ENCODE assay signal across 8 mouse cellular contexts in genomic region chr10:4709915-4710314, GRCm38 (mm10).
A peak's percentile ranks its signal among the peaks of the same experiment; 100 is the strongest.
DNase-seq lines count a peak whose midpoint lies in the region; ATAC-seq and TF ChIP-seq lines count a peak whose summit lies in the region.

No protein-coding gene starts in this region.

- H3K36me3 ChIP-seq in heart, embryonic 10.5 days, result no peaks in the 10 kb centered on the region
- no peaks in the 10 kb centered on the region for H3K36me3 ChIP-seq in embryonic facial prominence, embryonic 13.5 days

- DNase-seq in heart, embryonic 10.5 days (ENCODE audit: low spot score), result peak; percentile 73
- no peak for DNase-seq in heart, adult 9 months (ENCODE audit: low spot score in 2 of 2)
- DNase-seq in heart, postnatal 14 days, result peak; percentile 22 to 23
- DNase-seq in layer of hippocampus, adult 2 months (ENCODE audit: low spot score in 2 of 2), result no peak
- DNase-seq in lung, postnatal 25 days (ENCODE audit: low spot score), result peak; percentile 3
- DNase-seq in right cerebral cortex, adult 18-20 months, result peak; percentile 5
- DNase-seq in spleen, adult 12 weeks (ENCODE audit: low spot score), result no peak

- H3K4me1 ChIP-seq in heart, embryonic 10.5 days, result peaks cover 17% of the 10 kb centered on the region
- peaks cover 18% of the 10 kb centered on the region for H3K4me1 ChIP-seq in embryonic facial prominence, embryonic 13.5 days

- H3K4me3 ChIP-seq in heart, embryonic 10.5 days, result peak overlapping the region; percentile 58
- H3K4me3 ChIP-seq in embryonic facial prominence, embryonic 13.5 days, result peak overlapping the region; percentile 34
- peak overlapping the region; percentile 47 for H3K4me3 ChIP-seq in layer of hippocampus, adult 2 months

- ATAC-seq in embryonic facial prominence, embryonic 13.5 days (ENCODE audit: insufficient number of reproducible peaks, insufficient read depth, low FRiP score, low TSS enrichment, low read depth), result no peak

- intact Hi-C loops in heart, postnatal 14 days (cut with DNase I), result no loop called here

- H3K4me2 ChIP-seq in embryonic facial prominence, embryonic 13.5 days, result peak overlapping the region; percentile 62

- WGBS in heart, embryonic 10.5 days, result 3% methylated on average over 15 of the region's 15 CpGs
- 2% methylated on average over 15 of the region's 15 CpGs for WGBS in embryonic facial prominence, embryonic 13.5 days

- peak overlapping the region; percentile 52; the same call in 1 of the 2 replicates for H3K9ac ChIP-seq in embryonic facial prominence, embryonic 13.5 days

- H3K27ac ChIP-seq in heart, embryonic 10.5 days, result peak overlapping the region; percentile 62; the same call in 1 of the 2 replicates
- H3K27ac ChIP-seq in embryonic facial prominence, embryonic 13.5 days, result no peak overlapping the region
- H3K27ac ChIP-seq in layer of hippocampus, adult 2 months, result no peak overlapping the region

- TF ChIP-seq CTCF in layer of hippocampus, adult 2 months (conservative IDR thresholded peaks at IDR 0.05), result no peak

- no peaks in the 10 kb centered on the region for H3K9me3 ChIP-seq in heart, embryonic 10.5 days
- H3K9me3 ChIP-seq in embryonic facial prominence, embryonic 13.5 days, result no peaks in the 10 kb centered on the region

- peaks cover 32% of the 10 kb centered on the region for H3K27me3 ChIP-seq in heart, embryonic 10.5 days (ENCODE audit: insufficient read depth, poor library complexity, severe bottlenecking)
- peaks cover 59% of the 10 kb centered on the region for H3K27me3 ChIP-seq in embryonic facial prominence, embryonic 13.5 days

Comparison
In these comparisons a context has a peak if more than half of its experiments do, and no peak if none do; other contexts are left out.
1. DNase-seq: peak in heart, embryonic 10.5 days (single experiment), heart, postnatal 14 days (2 of 2), lung, postnatal 25 days (single experiment) and right cerebral cortex, adult 18-20 months (single experiment); none in heart, adult 9 months (0 of 2), layer of hippocampus, adult 2 months (0 of 2) and spleen, adult 12 weeks (single experiment).
2. Peak in every context shown above with its lines, with median percentiles within 50 percentile points of each other: H3K4me3 ChIP-seq.